Mouse (Mus musculus) T-helper 2 cell (primary cell): ENCODE data around the gene Hsd3b7.
"Not testable (repeated sequence)": the region's sequence is repeated elsewhere in the genome, so short reads cannot be mapped to it uniquely, and the experiment has no call there.

Experiments
- in situ Hi-C: fragments of 300-600 bp; cut with MboI, MseI; formaldehyde crosslinking; loops from one replicate; pipeline ENCODE4 v1.15.1; 2025; ENCODE audit warnings: high pct_unique_total_duplicates

The Hsd3b7 gene

DNA sequence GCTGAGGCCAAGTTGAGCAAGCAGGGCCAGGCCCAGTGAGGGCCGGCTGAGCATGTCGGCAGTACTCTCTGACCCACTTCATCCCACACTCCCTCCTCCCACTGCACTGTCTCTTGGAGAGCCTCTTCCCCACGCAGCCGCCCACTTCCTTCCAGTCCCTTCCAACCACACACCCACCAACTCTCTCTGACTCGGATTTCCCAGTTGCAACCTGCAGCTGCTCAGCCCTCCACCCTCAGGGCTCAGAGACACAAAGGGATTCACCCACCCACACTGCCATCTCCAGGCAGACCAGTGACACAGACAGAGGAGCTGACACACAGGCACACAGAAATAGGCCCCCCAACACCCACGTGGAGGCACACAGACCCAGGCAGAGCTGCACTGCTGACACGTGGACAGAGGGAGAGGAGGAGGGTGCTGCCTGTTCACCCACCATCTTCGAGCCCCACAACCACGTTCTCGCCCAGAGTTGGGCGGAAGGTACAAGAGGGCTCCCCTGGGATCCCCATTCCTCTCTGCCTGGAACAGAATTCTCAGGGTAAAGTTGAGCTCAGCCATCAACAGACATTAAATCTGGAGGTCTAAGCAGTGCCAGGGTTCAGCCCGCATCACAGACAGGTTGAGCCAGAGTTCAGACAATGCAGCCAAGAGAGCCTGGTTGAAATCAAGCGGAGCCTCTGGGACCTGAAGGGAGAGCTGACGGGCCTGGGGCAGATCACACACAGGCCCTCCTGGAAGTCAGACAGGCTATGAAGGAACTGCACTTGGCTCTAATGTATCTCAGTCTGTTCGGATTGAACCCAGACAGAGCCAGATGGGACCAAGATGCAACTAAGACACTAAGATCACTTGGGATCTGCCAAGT is 15.8 kb downstream of the Hsd3b7 start:
- in situ Hi-C loops, result no loop called here

DNA sequence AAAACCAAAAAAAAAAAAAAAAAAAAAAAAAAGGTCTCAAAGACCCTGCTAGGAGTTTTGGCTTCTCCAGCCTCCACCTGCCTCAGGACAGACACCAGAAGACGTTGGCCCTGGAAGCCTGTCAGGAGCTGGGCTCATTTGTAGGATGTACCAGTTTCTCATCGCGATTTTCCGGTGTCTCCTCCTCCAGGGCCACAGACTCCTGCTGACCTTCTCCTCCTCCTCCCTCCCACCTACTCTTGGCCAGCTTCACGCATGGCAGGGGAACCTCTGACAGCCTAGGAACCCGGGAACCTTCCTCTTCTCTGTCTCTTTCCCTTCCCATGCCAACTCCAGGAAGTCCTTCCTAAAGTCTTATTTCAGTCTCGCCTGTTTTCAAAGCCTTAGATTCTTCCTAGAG is 16.6 kb downstream of the Hsd3b7 start:
- in situ Hi-C loops, result no loop called here

DNA sequence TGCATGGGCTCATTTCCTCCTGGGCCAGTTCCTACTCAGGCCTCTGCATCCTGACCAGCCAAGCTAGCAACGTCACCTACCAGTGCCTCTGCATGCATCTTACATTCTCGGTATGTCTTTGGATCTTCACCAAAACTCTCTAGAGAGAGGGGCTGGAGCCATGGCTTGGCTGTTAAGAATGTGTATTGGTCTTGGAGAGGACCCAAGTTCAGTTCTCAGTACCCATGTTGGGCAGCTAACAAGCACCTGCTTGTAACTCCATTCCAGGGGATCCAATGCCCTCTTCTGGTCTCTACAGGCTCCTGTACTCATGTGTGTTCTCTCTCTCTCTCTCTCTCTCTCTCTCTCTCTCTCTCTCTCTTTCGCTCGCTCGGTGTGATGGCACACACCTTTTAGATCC is 17.4 kb downstream of the Hsd3b7 start:
- in situ Hi-C loops, result no loop called here

DNA sequence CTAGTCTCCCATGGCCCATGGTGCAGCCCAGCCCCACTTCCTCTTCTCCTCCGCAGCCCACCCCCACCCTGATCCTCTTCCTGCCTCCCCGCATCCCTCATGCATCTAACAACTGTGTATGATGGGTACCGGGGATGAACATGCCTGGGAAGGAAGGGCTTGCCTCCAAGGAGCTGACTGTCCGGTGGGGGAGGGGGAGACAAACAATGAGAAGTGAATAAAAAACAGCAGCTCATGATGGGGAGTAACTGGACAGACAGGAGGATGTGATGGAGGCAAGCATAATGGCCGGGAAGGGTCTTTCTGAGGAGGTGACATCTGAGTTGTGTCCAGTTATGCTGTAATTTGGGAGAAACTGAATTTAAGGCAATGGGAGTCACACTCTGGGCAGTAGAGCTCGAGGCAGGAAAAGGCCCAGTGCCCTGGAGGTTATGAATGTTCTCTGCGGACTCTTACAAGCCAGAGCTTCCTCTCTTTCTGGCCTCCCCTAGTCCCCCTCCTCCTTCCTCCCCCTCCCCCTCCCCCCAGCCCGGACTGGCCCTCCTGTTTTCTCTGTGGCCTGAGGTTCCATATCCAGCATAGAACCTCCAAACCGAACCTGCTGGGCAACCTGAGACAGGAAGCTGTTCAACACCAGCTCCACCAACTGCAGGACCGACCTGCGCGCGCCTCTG is 20.6 kb downstream of the Hsd3b7 start:
- in situ Hi-C loops, result no loop called here

DNA sequence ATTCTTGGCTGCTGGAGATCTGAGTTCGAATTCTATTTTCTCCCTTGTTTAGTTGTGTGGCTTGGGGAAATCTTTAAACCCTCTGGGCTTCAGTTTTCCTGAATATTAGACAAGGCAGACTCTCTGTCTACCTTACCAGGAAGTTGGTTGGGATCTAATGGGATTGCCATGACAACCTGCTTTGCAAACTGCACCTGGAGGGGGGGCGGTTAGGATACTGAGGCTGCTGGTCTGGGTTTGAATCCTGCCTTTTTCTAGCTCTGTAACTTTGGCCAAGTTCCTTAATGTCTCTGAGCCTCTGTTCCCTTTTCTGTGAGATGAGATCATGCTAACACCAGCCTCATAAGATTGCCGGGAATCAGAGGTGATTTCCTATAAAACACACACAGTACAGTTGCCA is 22.1 kb downstream of the Hsd3b7 start:
- in situ Hi-C loops, result no loop called here

DNA sequence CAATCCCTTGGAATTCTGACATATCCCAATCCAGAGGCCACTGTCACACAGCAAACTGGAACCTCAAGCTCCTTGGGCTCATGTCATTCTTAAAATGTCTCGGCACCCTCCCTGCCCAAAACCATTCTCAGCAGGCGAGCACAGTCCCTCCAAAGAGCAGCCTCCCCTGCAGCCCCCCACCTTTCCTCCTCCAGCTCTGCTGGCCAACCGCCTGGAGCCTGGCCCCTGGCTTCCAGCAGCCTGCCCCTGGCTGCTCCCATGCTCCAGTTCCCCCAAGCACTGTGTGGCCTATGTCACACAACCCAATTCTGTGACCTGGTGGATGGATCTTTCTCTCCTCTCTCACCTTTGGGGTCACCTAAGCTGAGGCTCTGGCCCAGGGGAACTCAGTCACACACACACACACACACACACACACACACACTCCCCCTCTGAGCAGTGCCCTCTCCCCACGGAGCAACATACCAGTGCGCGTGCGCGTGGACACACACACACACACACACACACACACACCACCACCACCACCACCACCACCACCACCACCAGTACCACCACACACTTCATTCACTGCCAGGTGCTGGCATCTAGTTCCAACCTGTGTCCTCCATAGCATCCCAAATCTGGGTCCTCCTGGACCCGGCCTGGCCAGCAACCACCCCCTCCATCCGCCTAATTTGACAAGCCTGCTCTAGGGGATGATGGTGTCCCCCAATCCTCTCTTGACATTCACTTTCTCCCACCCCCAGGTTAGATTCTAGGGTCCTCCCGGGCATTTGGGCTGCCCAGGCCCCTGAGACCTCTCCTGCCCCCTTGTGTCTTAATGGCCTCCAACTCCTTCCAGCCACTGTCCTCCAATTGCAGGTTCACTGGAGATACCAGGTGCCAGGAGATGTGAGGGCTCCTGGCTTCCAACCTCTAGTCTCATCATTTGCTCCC is 23.1 kb downstream of the Hsd3b7 start:
- in situ Hi-C loops, result no loop called here

DNA sequence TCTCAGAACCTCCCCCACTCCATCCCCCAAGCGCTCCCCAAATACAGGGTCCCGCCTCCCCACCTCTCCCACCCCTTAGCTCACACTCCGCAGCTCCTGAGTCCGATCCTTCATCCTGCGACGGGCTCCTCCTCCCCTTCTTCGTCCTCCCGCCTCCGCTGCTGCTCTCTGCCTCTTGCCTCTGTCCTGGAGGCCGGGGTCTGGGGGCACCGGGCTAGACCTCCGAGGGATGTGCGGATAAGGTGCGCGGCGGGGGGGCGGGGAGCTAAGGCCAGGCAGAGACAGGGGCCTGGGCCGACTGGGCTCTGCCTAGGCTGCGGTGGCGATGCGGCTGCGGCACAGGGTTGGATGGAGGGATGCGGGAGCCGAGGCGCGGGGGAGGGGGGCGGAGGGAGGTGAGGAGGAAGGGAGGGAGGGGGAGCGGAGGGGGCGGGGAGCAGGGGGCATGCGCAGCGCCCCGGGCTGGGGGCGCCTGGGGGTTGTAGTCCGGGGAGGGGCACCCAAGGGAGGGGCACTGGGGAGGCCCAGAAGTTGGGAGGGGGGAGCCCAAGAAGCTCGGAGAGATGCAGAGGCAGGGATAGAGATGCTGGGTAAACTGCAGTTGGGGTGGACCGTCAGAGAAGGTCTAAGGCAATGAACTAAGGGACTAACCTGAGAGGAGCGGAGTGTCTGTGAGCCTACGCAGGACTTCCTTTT is 23.9 kb downstream of the Hsd3b7 start, which contains the start of the genes Stx4a and Stx1b:
Gene Stx4a, plus strand, starts transcription at position 119 of the 696 bp plus-strand sequence.
Gene Stx1b, minus strand, starts transcription at position 374 of the 696 bp plus-strand sequence.
- in situ Hi-C loops, result no loop called here

DNA sequence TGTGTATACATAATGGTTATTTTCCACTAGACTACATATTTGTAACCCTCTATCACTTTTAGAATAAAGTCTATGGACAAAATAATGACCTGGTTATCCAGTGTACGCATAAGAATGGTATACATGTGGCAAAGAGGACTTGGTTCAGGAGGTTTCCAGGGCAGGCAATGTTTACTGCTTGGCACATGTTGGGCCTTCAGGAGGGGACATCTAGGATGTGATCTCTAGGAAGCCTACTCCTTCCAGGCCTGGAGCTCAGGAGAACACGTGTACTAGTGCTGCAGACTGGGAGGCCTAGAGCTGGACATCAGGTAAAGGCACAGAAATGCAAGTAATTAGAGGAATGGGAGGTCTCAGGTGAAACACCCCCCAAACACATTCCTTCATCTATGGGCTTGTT is 35.1 kb downstream of the Hsd3b7 start:
- in situ Hi-C loops, result no loop called here

DNA sequence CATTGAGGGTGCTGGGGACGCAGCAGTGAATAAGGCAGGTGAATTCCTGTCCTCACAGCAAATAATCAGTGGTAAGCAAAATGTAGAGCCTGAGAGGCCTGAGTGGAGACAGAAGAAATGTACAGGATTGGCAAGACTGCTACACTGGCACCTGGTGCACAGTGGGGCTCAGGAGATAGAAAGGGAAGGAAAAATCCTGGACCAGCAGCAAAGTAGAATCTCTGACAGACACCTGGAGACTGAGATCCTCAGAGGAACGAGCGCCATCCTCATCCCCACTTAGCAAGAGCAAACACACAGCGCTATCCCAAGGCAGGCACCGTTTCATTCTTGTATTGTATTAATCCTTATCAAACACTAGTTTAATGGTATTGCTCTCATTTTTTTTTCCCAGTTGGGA is 37.1 kb downstream of the Hsd3b7 start:
- in situ Hi-C loops, result no loop called here

DNA sequence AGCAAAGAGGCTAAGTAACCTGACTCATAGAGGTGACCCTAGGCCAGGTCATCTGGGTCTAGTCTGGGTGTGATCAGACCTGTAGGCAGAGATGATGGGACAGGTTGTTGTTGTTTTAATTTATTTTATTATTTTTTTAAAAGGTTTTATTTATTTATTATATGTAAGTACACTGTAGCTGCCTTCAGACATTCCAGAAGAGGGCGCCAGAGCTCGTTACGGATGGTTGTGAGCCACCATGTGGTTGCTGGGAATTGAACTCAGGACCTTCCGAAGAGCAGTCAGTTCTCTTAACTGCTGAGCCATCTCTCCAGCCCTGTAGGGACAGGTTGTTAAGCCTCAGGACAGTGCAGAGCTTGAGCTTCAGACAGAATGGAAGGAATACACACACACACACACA is 37.5 kb downstream of the Hsd3b7 start:
- in situ Hi-C loops, result not testable (repeated sequence)

DNA sequence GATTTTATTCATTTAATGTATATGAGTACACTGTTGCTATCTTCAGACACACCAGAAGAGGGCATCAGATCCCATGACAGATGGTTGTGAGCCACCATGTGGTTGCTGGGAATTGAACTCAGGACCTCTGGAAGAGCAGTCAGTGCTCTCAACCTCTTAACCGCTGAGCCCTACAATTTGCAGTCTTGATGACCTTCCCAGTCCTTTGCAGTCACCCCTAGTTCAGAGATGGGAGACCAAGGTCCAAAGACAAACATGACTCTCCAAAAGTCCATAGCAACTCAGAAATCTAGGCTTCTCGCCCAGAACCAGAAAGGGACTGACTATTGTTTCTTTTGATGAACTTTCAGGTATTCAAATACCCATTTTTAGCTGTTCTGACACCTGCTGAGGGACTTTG is 39.6 kb downstream of the Hsd3b7 start:
- in situ Hi-C loops, result loop anchor here (10.0 kb wide), 1 partner anchor 945 kb away; no protein-coding TSS in a partner anchor

DNA sequence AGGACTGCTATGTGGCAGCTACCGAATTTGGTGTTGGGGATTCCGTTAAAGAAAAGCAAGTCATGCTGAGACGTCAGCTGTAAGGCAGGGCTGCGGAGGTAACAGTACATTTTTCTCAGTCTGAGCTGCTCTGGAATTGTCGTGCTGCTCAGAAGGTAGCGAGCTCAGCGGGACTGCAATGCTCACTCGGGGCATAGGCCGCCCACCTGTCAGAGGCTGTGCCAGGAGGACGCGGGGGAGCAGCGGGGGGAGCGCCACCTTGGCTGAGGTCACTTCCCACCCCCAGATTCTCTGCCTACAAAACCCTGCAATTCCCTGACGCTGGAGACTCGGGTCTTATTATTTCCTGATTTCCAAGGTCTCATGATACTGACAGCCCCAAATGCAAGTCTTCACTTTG is 40.5 kb downstream of the Hsd3b7 start:
- in situ Hi-C loops, result loop anchor here (10.0 kb wide), 1 partner anchor 946 kb away; no protein-coding TSS in a partner anchor

DNA sequence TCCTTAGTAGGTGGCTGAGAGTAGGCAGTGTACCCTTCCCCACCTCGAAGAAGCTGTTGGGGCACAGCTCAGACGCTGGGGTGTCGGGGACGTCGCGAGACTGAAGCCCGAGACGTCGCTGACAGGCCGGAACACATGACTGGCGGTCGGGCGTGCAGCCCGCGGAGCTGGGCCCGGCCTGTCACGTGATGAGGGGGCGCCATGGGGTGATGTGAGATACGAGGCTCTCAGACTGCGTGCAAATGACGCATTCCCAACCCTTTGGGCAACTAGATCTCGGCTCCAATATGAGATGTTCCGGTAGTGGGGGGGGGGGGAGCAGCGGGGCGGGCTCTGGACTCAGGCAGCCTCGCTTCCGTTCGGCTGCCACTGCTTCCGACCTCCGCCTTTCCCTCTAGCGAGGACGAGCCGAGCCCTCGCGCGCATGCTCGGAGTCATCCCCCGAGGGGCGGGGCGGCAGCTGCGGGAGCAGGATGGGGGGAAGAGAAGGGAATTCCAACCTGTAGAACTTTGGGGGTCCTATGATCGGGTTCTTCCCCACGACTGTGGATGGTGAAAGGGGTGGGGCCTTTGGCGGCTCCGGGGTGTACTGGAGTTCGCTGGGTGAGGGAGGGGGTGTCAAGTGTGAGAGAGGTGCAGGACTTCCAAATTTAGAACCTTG is 41.1 kb downstream of the Hsd3b7 start:
- in situ Hi-C loops, result loop anchor here (10.0 kb wide), 1 partner anchor 947 kb away; no protein-coding TSS in a partner anchor

DNA sequence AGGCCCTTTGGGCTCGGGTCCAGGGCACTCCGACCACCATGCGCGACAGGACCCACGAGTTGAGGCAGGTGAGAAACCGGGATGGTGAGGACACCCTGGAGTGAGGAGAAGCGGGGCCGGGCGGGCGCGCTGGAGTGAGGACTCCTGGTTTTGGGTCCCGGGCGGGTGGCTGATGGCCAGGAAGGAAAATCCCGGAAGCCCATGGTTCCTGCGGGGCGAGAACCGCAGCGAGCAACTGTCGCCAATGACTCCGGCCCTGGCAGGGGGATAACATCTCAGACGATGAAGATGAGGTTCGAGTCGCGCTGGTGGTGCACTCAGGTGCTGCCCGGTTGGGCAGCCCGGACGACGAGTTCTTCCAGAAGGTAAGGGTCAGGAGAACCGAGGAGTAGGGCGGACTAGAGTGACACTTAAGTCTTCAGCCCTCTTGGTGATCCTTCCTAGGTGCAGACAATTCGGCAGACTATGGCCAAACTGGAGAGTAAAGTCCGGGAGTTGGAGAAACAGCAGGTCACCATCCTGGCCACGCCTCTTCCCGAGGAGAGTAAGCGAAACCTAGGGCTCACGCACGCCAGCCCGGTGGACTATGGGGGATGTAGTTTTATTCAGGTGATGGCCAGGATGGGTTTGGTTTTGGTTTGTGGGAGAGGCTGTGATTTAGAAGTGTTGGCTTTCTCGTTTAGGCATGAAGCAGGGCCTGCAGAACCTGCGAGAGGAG is 41.8 kb downstream of the Hsd3b7 start:
- in situ Hi-C loops, result loop anchor here (10.0 kb wide), 1 partner anchor 947 kb away; no protein-coding TSS in a partner anchor

DNA sequence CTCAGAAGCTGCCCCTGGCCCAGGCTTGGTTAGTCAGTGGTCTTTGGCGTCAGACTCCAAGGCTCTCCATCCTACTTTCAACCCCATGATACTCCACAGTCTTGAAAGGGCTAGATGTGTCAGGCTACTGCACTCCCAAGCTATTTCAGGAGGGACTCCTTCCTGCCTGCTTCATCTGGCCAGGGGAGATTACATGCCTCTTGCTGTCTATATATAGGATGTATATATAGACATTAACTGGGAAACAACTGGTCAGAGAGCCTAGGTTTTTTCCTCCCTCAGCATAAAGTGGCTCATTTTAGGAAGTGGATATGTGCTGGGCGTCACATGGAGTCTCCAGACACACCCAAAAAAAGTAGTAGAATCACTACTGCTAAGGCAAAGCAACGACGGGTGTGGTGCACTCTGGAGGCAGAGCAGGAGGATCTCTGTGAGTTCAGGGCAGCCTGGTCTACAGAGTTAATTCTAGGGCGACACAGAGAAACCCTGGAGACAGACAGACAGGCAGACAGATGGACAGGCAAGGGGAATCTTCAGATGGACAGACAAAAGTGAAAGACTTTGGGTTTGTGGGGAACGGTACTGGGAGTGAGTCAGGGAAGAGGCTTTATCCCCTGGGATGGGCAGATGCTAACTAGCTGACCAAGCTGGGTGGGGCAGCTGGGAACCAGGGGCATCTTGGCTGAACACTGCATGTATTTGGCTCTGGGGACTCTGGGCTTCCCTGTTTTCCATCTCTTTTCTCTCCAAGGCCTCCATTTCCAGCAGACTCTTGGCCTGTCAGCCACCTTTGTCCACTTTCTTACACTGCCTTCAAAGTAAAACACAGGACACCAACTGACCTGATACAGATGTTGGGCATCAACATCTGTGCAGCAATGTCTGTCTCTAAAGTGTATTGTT is 49.8 kb downstream of the Hsd3b7 start:
- in situ Hi-C loops, result loop anchor here (10.0 kb wide), 1 partner anchor 955 kb away; no protein-coding TSS in a partner anchor

DNA sequence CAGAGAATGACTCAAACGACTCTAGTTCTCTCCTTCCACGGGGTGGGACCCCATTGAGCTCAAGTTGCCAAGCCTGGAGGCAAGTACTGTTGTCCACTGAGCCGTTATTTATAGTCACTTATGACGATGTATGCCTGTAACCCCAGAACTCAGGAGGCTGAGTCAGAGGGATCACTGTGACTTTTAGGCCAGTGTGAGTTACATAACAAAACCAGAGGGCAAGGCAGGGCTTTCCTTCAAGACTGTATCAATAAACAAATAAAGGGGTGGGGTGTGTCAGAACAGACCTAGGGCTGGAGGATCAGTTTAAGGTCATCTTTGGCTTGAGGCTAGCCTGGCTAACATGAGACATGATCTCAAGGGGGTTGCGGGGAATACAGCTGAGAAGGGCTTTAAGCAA is 50.5 kb downstream of the Hsd3b7 start:
- in situ Hi-C loops, result no loop called here
